Mouse (Mus musculus): ENCODE measurements around the gene Fam166b. TPM values are rescaled to one million over a fixed set of nuclear protein-coding genes. Genes with fewer than 3 reads are reported as not detected.

The Fam166b gene
- polyA plus RNA-seq, 2 experiments from 2014 or later: not detected

DNA sequence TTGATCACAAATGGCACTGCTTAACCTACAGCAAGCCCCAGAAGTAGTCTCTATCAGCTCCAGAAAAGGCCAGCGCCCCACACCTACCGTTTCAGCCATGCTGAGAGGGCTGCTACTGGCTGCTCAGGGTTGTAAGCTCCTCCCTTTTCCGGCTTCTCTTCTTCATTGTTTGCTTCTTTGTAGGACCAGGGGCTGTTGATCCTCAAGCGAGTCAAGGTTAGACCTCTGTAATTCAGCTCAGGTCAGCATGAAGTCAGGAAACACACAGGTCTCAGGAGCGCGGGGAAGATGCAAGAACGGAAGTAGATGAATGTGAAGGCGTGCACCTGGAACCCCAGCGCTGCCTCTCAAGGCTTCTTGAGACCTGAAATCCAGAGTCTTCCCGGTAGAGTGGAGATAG is 24.2 kb downstream of the Fam166b start:
- ATAC-seq: no peak

DNA sequence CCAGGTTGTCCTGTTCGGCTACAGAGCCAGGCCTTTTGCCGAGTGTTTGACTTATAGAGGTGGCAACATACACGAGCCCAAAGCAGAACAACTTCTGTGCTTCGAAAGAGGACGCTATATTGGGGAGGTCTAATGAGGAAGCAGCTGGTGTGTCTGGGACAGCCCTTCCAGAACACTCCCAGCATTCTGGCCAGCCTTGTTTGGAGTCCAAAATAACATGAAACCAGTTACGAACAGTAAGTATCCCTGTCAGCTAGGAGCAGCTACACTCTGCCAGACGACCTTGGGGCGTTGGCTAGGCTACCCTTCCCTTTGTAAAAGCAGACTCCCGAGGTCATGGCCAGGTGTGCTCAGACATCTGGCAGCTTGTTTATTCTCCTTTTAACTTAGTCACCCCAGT is 26.7 kb downstream of the Fam166b start:
- ATAC-seq: no peak

DNA sequence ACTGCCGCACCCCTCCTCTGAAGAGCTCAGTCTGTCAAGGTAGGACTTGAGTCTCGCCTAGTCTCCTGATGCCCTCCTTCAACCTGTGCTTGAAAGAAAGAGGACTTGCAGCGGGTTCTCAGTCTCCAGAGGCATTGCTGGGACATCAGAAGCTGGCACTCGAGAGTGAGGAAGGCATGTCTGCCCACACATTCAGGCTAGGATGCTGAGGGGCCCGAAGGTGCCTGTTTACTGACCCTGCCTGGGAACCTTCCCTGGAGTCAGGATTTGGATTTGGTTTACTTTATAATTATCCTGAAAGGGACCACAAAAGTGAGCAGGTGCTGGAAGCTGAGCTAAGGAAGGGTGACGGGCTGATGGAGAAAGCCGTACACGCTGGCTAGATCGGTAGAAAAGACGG is 27.4 kb downstream of the Fam166b start:
- ATAC-seq: no peak

DNA sequence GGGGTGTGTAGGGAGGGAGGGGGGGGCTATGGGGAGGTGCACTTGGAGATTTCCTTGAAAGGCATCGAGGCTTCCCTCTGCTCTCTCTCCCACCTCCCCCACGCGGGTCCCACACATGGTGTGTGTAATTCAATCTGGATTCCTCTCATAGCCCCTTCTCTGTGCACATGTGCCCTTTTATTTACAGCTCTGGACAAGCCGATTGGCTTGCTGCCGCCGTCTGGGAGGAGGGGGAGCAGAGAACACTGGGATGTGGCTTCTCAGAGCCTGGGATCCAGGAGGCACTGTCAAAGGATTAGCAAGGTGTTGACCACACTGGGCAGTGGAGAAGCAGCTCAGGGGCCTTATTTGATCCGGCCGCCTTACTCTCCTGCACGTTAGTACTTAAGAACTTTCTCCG is 28.0 kb downstream of the Fam166b start:
- ATAC-seq: no peak

DNA sequence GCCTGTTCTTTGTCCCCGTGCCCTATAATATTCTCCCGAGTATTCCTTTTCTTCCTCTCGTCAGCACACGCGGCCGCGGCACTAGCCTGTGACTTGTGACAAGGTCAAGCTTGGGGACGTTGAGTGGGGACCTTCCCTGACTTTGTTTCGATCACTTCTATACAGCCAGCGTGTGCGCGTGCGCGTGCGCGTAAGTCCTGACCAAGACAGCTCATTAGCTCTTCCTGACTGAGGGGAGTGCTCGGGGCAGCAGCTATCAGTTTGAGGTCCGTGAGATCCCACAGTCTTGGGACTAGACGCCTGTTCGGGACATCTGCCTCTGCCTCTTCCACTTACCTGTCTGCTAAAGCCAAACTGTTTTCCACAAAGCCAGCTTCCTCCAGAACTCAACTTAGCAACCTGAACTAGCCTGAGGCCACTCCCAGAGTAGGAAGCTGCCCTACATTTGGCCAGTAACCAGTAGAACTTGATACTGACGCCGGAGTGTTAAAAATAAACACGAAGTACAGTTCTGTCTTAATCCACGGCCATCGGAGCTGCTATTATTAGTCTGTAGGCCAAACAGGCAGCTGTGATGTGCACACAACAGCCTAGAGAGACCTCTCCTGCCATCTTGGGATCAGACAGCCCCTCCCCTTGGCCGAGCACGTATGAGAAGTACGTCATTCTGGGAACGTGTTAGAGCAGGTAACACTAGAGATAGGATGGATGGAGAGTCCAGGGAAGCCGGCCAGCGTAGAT is 29.4 kb downstream of the Fam166b start:
- no peak for ATAC-seq

DNA sequence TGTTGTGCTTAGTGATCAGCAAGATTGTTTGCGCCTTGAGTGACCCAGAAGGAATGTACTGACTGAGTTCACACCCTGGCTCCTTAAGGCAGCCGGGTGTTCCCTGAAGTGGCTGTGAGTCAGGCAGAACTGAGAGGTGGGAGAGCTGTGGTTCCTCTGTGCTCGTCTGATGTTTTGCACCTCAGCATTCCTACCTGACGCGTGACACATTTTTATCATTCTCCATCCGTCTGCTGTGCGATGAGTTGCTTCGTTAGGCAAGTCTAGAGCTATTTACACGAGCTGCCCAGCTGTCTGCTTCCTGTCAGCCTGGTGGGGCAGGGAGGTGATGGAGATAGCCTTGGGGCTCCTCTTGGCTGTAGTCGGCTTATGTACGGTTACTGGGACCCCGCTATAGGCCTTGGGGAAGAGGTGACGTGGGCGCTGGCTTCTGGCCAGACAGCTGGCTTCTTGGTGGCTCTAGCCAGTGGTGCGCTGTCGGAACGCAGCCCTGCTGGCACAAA is 30.1 kb downstream of the Fam166b start:
- ATAC-seq: no peak

DNA sequence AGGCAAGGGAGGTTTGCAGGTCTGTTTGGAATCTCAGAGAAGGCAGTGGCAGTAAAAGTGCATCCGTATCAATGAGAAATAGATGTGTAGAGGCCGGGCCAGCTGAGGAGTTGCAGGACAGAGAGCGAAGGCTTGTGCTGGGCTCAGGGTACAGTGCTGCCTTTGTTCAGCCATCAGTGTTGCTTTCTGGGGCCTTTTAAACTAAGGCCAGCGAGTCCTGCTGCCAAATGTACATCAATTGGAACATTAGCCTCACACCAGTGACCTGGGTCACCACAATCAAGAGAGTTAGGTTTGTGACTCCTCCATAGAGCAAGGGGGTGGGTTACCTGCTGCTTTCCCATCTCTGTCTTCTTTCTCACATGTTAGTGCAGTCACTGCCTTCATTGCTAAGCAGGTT is 30.9 kb downstream of the Fam166b start:
- no peak for ATAC-seq

DNA sequence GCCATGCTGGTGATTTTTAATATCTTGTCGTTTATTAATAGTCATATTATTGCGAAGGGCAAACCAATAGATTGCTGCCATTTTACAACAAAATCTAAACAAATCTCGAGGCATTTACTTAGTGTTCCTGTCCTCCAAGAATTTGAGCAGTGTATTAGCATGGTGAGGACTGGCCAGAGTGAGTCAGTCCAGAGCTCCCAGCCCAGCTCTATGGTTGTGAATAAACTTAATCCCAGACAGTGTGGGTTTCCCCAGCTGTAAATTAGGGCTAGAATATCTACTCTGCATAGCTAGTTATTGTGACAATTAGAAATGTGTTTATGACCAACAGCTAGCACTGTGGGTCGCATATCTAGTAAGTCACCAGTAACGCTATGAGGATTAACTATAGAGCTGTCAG is 32.6 kb downstream of the Fam166b start:
- ATAC-seq: no peak

DNA sequence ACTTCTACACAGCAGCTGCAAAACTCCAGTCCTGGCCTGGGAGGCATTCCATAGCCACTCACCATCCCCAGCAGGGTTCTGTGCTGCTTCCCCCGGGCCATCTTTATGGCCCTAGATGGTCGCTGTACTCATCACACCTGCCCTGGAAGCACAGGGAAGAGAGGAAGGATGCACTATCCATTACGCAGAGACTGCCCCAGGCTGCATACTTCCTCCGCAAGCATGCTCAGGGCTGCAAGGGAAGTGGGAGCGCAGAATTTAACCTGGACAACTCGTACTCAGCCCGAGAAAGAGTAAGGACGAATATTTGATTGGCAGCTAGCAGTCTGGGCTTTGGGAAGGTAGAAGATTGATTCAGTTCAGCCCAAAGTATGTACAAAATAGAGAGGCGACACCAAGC is 33.1 kb downstream of the Fam166b start:
- ATAC-seq: no peak

DNA sequence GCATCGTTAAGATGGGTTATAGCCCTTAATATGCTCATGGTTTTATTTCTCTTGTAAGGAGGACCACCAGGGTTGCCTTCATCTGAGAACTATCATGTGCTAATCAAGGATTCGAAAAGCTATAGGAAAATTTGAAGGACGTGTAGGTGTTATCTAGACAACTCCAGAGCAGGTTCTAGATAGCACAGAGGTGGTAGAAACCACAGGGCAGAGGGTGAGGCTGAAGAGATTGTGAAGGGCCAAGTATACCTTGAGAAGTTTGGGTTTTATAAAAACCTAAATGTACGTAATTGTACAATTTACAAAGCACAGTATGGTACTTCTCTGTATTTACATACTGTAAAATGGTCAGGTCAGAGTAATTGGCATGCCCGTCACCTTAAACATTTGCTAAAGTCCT is 33.8 kb downstream of the Fam166b start:
- no peak for ATAC-seq

DNA sequence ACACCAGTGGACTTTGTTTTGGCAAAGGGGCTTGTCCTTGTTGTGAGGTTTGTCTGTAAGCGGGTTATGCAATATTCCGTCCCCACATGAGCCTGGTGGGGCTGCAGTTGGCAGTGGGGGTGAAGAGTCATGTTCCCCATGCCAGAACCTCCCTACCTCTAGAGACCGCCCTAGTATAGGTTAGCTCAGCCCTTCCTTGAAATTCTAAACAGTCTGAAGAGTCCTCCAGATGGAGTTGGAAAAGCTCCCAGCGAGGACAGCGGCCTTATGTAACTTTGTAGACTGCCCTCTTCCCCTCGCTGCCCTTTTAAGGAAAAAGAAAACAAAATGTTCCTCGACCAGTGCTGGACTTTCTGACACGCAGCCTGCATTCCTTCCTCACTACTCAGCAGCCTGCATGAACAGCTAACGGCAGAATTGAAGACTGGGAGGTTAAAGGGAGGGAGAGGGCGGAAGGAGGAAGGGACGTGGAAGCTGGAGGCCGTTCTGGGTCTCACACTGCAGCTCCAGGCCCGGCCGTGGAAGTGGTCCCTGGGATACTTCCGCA is 34.5 kb downstream of the Fam166b start:
- ATAC-seq: no peak

DNA sequence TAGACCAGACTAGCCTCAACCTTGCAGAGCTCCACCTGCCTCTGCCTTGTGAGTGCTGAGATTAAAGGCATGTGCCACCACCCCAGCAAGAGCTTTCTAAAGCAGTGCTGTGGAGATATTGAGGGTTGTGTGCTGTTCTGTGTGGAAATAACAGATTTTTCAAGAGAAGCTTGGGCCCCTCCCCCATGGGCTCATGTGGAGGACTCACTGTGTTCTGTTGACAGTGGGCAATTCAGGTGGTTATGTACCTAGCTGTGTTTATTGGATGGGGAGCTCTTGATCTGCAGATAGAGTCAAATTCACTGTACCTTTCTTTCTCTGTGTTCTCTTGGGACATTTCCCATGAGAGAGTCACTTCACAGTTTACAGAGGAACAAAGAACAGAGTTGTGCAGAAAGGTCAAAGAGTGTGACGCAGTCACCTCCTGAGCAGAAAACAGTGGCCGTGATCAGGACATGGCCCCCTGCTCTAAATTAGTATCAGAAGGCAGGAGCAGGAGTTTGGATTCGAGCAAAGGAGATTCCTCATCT is 37.3 kb downstream of the Fam166b start:
- no peak for ATAC-seq

DNA sequence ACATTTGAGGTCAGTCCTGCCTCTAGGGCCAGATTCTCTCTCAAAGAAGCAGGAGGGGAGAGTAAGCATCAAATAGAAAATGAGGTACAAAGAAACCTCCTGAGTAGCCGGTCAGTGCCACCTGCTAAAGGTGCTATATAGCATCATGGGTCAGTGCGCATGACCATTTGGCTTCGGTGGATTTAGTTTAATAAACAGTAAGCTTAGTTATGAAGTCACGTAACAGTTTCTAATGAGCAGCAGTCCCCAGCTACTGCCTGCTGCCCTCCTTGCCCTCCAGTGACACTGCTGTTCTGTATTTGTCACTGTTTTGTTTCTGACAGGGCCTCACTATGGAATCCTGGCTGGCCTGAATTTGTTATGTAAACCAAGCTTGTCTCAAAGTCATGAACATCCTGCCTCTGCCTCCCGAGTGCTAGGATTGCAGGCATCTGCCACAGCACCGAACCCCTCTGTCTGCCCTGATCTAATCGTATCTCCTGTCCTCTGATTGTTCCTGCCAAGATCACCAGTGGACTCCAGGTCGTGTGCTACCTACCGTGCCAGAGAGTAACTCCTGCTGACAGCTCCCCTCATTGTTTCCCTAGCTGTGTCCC is 39.0 kb downstream of the Fam166b start:
- no peak for ATAC-seq

DNA sequence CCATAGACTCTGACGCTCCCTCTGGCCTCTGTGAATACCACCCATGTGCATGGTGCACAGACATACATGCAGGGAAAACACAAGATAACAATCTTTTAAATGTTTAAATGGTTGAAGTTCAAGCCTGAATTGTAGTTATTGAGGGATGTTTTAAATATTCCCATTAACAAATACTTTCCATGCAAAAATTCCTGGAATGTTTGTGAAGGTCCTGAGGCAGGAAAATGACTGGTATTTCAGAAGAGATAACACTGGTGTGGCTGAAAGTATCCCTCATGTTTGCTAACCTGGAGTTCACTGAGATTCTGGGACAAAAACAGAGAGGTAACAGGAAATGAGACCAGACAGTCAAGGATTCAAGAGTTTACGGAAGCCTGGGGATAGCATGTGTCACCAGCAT is 39.5 kb downstream of the Fam166b start:
- no peak for ATAC-seq

DNA sequence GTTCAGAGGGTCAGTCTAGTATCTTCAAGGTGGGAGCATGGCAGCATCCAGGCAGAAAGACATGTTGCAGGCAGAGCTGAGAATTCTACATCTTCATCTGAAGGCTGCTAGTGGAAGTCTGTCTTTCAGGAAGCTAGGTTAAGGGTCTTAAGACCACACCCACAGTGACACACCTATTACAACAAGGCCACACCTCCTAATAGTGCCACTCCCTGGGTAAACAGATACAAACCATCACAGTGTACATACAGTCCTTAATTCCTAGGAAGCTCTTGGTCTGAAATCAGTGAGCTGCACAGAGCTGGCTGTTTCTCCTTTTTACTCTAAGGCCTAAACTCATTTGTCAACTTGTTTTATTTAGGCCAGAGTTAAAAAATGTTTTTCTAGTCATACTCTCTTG is 42.0 kb downstream of the Fam166b start:
- ATAC-seq: no peak

DNA sequence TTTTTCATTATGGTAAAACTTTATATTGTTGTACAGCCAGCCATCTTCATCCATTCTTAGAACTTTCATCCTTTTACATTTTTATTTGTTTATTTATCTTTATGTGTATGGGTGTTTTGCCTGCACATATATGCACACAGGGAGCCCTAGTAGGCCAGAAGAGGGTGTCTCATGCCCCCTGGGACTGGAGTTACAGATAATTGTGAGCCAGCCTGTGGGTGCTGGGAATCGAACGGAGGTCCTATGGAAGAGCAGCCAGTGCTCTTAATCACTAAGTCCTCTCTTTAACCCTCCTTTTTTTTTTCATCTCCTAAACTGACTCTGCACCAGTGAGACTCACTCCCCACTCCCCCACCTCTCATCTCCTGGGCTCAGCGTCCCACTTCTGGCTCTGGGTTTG is 44.4 kb downstream of the Fam166b start:
- ATAC-seq: no peak

DNA sequence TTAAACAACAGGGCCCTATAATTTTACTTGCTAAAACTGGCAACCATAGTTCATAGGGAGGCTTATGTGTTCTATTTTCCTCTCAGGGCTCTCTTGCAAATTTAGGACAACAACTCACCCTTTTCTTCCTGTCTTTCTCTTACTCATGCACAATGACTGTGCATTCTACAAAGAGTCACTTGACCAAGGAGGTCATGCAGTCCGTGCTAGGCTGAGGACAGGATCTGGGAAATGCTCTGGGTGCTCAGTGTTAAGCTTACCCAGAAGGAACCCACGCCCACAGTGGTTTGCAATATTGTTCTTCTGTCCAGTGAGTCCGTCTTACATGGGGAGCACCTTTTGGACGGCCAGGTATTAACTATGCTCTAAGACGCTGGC is 44.9 kb downstream of the Fam166b start:
- no peak for ATAC-seq

DNA sequence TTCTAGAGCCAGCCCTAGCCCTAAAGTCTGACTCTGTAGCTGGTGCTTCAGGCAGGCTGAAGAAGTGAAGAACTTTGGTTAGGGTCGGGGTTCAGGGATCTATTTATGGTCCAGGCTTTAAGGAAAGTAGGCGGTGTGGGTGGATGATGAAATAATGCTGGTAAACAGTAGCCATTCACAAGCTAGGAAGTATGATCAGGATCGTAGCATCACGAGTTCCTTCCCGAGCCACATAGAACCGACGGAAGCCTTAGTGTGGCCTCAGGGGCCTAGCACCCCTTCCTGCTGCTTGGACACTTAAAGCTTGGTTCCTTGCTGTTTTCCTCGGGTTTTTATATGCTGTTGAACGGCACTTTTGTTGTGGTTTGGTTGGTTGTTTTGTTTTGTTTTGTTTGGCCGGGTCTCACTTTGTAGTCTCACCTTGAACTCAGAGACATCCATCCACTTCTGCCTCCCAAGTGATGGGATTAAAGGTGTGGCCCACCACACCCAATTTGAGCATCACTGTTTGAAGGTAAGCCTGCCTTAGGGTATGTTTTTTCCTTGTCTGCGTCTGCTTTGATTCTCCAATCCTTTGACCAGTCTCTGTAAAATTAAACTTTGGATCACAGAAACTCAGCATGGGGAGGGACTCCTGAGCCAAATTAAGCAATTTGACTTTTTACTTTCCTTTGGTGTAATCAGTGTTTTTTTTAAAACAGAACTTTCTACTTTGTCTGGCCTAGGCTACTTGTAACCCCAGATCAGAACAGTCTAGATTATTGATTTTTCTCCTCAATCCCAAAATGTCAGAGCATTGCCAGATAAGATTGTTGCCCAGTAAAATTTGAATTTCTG is 45.5 kb downstream of the Fam166b start:
- no peak for ATAC-seq

DNA sequence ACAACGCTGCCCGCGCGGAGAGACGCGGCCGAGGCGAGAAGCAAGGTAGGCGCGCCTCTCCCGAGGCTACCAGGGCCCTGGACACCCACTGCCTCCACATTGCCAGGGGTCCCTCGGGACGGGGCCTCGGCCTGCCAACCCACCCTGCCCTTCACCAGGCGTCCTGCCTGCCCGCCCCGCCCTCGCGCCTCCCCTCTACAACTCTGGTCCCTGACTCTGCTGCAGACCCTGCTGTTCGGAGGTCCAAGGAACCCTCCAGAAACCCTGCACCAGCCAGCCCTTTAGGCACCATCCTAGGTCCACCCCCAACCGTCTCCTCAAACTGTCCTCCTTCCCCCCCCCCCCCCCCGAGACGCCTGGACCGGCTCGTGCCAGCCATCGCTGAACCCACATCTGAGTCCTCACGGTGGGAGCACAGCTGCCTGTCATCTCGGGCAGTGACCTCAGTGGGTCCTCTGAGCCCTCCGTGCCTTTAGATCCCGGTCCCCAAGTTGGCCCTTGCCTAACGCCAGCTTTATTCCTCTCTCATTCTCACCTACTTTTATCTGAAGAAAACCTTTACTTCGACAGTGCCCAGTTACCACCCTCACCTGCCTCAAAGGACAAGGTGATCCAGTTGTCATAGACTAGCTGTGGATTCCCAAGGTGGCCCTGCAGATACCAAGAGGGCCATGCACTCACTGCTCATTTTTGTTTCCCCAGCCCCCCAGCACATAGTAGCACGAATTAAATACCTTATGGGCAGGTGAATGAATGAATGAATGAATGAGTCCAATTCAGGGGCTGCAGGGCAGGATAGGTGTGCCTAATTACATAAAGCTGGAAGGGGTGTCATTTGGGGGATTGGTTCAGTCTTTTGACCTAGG is 46.5 kb downstream of the Fam166b start:
- no peak for ATAC-seq

DNA sequence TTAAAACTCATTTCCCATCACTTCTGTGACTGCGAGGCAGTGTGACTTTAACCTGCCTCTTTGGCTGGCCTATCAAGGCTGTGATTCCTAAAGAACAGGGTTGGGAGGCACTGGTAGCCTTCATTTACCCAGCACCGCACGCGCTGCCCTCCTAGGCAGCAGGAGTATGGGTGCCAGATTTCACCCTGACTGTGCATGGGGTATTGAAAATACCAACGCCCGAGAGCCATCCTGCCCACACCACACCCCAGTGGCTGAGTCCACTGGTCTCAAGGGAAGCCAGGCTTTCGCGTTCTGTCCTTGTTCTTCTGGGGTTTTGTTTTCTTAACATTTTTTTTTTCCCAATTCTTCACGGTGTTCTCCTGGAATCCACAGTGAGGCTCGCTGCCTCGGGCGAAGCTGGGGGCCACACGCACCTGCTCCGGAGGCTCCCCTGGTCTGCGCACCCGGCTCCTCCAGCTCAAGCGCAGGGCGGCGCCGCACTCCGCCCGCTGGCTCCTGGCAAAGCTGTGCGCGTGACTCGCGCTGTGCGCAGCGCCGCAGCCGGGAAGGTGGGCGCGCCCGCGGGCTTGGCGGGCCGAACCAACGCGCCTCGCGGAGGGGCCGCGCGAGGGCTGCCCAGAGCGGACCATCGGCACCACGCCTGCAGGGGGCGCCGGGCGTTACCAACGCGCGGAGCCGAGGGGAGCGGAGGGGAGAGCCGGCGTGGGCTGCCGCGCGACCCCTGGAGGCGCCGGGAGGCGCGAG is 47.4 kb downstream of the Fam166b start, which contains the start of gene Rusc2:
Gene Rusc2, plus strand, starts transcription at position 572 of the 747 bp plus-strand sequence.
- ATAC-seq: no peak

DNA sequence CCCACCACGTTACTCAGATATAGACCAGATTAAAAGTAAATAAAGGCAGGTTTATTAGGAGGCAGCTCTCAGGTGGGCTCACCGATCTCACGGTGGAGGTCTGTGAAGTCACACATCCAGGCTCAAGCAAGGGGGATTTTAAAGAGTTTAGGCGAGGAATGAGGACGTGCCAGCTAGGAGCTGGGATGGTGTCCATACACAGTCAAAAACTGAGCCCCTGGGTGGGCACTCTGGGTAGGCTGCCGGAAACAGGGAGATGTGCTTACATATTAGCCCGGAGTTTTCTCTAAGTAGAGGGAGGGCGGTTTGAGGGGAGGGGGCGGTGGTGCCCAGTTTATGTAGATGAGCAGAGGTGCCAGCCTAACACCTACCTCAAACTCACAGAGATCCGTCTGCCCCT is 48.0 kb downstream of the Fam166b start:
- no peak for ATAC-seq
